Mouse (Mus musculus): ENCODE data around the gene Kcnip4.

Gene Kcnip4

DNA sequence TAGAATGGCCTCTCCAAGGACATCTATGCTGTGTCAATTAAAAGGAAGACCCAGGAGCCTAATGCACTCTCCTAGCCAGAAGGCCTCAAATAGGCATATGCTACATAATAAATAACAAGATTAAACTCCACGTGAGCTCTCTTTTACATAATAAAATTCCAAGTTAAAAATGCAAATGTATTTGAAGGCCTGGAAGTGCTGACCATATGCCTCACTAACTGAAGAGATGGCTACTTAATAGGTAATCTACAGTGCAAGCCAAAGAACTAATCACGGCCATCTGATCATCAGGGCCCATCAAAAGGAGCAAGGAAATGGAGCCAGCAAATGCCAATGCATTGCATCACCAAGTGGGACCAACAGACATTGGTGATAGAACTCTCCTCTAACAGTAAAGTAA, 277.6 kb downstream of the Kcnip4 start:
- DNase-seq (ENCODE audit: low spot score) = no peak

DNA sequence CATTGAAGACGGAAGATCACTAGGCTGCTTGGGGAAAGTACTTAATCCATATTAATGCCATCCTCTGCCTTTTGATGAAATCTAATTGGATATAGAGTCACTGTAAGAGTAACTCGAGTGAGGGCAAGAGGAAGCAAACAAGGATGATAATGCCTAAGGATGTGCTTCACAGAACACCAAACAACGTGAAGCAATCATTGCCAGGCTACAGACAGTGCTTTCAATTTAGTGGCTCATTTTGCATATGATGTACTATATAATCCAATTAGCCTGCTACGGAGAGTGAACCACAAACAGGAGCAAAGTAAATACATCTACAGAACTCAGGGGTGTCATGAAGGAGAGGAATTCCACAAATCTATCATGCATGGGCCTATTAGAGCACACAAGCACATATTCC, 280.3 kb downstream of the Kcnip4 start:
- DNase-seq (ENCODE audit: low spot score) = no peak

DNA sequence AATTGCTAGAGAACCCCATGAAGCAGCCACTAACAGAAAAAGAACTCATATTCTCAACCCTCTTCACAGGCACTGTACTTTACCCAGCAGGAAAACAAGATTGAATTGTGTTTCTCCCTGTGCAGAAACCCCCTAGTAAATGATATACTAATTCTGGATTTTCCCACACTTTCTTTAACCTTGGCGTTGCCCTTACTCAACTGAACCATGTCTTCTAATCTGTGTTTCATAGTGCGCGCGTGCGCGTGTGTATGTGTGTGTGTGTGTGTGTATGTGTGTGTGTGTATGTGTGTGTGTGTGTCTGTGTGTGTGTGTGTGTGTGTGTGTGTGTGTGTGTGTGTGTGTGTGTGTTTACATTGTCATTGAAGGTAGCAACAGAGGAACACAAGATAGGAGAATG, 283.0 kb downstream of the Kcnip4 start:
- no peak for DNase-seq (ENCODE audit: low spot score)

DNA sequence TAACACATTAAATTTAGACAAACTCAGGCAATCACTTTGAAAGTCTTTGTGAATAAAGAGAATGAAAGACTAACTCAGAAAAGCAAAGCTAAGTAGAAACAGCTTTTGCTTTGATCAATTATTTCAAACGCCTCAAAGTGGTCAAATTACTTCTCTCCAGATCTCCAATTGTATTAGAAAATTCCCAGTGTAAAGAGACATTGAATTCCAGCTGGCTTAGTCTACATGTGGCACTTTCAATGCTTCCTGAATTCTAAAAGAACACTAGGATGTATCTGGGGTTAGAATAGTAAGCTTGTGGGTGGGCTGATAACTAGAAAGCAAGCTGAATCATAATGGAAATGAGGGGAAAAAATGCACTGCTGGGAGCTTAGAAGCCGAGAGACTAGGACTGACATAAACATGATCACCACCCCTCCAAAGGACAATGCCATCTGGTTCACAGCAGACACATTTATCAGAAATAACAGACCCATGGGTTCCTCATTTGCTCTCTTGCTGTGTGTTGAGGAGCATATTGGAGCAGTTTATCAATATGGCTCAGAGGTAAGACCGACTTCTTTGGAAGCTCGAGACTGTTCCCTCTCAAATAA, 323.4 kb downstream of the Kcnip4 start:
- no peak for DNase-seq (ENCODE audit: low spot score)

DNA sequence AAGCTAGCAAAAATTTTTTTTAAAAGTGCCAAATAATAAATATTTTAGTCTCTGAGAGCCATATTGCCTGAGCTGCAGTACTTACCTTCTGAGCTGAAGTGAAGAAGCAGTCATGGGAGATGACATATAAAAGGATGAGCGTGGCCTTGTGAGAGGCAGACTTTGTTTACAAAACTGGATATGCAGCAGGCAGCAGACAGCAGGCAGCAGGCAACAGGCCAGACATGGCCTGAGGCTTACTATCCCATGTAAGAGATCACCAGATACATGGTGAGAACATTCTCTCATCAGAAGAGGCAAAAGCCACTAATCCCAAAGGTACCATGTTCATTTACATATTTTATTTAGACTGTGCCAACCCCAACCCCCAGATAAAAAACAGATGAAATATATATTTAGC, 336.5 kb downstream of the Kcnip4 start:
- DNase-seq (ENCODE audit: low spot score) = no peak

DNA sequence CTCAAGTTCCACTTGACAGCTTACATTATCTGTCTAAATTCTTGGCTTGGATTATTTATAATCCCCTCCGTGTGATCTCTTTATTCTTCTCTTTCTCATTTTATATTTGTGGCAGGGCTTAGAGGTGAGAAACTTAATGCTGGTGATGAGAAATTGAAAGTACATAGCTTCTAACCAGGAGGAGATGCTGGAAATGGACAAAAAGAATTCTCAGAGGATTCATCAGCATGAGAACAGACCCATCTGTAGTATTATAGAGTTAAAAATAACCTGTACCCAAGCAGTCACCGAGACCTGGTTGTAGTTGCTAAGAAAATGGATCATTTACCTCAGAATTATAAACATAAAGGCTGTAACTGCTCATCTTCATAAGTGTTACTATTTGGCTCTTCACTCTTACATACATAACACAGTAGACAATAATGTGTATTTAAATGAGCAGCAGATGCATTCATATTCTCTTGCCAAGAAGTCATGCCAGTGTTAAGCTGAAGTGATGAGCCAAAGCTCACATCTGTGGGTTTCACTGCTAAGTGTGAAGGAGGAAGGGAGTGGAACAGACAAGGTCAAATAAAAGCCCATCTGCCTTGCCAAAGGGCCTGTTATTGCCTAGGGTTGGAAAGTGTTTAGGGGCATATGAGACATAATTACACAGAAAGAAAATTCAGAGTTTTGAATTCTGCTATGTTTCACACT, 374.4 kb downstream of the Kcnip4 start:
- no peak for DNase-seq (ENCODE audit: low spot score)

DNA sequence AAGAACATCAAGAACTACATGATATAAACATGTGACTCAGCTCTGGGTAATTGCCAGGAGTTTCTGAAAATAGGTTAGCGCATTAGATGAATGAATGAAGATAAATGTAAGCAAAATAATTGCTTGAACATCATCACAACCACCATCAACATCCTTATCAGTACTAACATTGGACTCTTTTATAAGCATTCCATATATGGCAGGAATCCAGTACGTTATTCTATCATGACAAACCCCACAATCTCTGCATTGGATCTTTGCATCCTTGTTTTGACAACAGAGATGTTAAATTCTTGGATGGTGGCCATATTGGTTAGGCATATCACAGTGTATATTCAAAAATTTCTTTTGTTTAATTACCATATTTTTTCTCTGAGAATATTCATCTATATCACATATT, 375.0 kb downstream of the Kcnip4 start:
- no peak for DNase-seq (ENCODE audit: low spot score)

DNA sequence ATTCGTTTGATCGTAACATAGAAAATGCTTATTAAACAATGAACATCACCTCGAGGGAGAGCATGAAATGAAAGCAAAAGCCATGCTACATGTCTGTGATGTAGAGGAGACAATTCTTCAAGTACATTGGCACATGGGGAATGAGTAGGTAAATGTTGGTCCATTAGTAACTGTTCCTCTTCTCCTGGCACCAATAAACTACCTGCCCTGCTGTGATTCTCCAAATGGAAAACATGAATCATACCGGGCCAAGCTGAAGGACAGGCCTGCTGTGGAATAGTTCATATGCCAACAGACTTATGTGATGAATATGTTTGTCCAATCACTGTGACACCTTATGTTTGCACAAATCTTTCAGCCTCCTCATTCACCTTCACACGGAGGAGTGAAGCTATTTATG, 429.3 kb downstream of the Kcnip4 start:
- no peak for DNase-seq (ENCODE audit: low spot score)

DNA sequence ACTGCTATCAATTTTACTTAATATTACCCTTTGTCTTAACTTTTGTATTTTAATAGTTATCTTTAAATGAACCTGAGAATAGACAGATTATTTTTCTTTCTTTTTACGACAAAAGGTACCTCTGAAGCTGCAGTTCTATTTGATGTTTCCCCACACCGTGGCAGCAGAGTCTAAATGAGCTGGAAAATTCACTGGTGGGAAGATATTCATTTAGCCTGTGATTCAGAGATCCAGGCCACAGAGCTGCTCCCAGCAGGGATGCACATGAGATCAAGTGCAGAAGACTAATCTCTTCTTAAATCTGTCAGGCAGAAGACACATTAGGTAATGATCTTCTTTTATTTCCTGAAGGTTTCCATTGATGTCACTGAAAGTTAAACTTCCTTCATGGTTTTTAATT, 429.8 kb downstream of the Kcnip4 start:
- DNase-seq (ENCODE audit: low spot score) = no peak

DNA sequence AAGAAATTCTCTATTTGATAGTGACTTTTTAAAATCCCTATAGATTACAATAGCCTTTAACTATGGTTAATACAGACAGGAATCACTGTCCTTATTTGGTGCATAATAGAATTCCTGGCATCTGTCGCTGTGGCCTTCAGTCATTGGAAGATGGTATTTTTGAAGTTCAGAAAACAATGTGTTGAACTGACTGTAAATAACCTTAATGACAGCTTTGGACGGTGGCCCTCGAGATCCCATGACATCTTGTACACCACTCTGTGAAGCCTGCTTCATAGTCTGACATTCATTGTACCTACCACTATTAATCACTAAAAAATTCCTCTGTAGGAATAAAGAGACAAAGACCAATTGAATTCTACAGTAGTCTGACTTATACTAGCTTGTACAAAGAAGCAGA, 430.4 kb downstream of the Kcnip4 start:
- no peak for DNase-seq (ENCODE audit: low spot score)

DNA sequence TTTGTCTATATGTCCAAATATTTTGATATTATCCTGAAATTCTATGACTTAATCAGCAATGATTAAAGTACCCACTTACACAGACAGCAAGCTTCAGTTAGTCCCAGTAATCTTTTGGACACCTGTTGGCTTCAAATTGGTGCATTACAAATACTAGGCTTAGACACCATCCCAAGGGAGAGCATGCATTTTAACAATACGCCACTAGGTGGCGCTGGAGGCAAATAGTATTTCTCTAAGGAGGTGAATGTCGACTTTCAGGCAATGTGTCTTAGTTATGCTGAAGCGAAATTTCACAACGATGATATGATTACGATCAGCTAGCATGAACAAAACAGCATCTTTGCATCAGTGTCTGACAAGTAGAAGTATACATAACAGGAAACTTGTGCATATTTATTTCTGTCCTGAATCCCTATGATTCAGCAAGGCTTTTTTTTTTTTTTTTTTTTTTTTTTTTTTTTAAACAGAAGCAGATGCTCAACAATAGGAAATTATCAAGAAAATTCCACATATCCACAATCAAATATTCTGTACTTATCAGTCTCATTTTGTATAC, 434.5 kb downstream of the Kcnip4 start:
- DNase-seq (ENCODE audit: low spot score) = no peak

DNA sequence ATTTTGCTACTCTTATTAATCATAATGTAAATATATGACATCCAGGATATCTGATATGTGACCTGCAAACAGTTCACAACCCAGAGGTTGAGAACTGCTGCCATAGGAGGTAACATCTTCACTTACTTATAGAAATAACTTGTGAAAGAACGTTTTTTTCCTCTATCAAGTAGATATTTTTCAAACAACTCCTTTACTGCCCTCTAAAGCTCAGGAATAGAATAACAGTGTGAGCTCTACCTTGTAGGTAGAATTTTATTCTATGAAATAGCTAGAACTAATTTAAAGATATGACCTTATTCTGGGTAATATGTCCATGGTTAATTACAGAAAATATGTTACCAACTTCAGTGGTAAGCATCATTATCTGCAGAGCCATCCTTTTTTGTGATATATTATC, 459.1 kb downstream of the Kcnip4 start:
- DNase-seq (ENCODE audit: low spot score) = no peak

DNA sequence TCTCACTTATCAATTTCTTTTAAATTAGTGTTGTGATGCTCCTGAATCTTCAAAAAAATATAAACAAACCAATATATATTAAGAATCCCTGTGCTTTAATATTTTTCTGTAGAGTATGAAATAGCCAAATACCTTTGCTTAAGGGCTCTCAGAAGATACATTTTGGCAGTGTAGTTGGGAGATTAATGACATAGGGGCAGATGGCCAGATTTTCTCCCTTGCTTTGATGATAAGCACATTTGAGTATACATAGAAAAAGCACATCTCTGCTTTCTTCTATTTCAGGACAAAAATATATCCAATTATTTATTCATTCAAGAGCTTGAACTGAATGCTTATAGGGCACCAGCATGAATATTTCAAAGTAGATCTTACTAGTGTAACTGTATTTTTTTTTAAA, 465.8 kb downstream of the Kcnip4 start:
- DNase-seq (ENCODE audit: low spot score) = no peak

DNA sequence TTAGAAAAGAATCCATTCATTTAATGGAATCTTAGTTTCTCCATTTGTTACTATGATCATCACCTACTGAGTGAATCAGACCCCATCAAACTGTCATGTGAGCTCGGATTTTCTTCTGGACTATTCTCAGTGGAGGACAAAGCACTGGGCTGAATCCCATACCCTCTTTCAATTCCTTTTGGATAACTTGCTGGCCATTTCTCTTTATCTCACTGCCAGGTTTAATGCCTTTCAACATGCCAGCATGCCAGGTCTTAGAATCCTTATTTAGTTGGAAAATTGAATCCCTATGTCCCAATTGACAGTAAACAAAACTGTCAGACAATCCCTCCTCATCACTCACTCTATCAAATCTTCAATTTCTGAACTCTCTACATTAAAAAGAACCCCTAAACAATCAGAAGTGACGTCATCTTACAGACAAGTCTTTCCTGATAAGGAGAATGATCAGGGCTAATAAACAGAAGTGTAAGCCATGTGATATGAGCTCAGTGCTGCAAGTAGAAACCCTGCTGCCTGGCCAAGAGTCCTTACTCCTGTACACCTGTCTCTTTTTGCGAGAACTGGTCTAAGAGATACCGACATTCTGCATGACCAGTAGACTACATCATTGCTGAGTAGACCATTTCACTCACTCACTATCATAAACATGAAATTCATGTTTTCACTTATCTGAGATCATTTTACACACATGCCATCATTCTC, 466.9 kb downstream of the Kcnip4 start:
- no peak for DNase-seq (ENCODE audit: low spot score)

DNA sequence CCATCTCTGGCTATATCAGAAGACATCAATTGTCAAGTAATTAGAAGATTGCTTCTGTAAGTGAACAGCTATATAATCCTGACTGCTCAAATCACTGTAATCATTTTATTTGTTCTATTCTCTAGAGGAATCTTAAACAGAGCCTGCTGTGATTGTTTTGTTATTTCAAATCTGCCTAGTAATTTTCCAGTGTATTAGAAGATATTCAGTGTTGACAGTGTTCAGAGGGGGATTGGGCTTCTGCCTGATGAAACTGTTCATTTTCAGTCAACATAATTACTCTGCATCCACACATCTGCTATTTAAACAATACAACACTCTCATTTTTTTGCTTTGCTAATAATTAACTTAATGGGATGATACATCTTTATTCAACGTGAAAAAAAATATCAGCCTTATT, 476.7 kb downstream of the Kcnip4 start:
- no peak for DNase-seq (ENCODE audit: low spot score)

DNA sequence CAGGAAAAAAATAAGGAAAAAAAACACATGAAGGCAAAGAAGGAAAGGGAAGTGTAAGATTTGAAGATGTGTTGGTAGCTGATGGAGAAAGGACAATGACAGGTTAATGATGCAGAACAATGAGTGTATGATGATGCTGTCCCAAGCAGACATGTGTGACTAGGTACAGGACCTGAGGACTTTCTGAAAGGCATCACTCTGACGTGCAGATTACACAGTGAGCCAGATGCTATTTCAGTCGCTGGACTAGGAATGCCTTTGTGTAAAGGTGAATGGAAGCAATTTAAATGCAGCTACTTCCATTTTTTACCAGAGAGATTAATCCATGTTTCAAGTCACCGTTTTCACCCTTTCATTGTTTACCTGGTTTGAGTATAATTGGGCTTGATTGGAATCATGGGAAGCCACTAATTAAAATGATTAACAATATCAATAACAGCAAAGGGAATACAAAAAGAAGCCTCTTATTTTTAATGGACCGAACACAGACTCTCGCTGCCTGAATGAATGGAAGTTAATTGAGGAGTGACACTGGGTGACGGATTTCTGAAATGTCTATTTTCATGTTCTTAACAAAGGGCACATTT, 483.4 kb downstream of the Kcnip4 start:
- DNase-seq (ENCODE audit: low spot score) = no peak

DNA sequence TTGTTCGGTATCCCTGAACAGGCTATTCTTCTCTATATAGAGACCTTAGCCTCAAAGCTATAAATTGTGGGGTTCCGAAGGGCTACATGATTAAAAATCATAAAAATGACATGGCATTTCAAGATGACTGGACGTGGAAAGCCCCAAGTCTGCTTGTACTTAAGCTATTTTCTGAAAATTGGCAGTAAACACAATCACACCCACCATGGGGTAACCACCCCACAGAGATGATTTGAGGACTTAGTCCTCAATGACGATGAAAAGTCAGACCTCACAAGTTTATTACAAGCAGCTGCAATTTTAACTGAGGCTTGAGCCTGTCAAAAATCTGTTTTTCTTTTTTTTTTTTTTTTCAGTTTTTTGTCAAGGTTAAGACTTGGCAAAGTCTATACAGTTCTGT, 527.3 kb downstream of the Kcnip4 start:
- DNase-seq (ENCODE audit: low spot score) = no peak

DNA sequence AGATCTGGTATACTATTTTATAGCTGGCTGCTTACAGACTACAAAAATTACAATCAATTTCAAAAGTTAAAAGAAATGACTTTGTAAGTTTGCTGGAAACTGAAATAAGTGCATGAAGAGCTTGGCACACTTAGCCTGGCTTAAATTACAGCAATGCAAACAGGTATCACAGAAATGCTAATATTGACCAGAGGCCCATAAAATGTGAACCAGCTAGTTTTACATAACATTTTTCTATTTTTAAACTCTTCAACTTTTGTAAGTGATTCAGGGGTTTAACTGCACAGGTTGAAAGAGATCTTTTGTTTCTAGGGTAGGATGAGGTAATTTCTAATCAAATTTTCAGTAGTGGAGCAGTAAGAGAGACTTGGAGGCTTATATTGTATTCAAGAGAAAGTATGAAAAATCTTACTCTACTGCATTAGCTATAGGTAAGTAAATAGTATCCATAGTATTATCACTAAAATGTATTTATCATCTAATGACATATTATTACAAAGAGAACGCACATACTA, 535.5 kb downstream of the Kcnip4 start:
- no peak for DNase-seq (ENCODE audit: low spot score)

DNA sequence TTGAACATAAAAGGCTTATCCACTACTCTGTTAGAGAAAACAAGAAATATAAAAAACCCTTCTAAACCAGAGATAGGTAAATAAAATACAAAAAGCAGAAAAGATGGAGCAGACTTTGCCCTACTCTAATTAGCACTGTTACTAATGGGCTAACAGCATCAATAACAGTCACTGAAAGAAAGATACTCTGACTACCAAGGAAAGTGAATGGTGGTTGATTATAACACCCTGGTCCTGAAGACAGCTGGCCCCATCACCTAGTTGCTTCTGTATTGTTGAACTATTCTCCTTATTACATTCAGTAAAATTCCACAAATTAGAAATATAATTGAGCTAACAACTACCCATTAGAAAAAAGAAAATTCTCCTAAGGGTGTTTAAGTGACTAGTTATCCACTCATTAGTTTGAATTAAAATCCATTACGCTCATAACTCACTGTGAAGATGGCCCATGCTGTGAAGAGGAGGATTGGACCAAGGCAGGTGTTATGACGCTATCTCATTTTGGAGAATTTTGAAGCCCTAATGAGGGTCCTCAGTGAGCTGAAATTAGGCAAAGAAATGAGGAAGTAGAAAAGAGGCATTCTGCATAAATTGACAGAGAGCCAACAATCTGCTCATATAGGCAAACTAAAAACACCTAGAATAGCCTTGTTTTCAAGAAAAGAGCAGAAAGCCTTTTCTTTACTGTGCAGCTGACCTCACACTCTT, 582.2 kb downstream of the Kcnip4 start:
- DNase-seq (ENCODE audit: low spot score) = no peak

DNA sequence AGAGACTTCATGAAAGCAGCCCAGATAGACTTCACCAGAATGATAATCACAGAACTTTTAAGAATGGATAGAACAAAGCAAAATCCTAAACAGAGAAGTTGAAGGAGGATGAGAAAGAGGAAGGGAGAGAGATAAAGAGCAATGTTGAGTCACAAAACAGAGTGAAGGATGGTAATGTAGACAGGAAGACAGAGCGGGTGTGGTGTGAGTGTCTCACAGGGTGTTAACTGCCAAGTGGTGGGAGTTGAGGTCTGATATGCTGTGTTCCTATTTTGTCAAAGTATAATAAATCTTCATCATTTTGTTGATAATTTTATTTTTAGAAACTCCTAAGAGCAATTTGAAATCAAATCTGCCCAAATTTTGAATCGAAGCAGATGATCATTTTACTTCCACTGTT, 592.8 kb downstream of the Kcnip4 start:
- no peak for DNase-seq (ENCODE audit: low spot score)

DNA sequence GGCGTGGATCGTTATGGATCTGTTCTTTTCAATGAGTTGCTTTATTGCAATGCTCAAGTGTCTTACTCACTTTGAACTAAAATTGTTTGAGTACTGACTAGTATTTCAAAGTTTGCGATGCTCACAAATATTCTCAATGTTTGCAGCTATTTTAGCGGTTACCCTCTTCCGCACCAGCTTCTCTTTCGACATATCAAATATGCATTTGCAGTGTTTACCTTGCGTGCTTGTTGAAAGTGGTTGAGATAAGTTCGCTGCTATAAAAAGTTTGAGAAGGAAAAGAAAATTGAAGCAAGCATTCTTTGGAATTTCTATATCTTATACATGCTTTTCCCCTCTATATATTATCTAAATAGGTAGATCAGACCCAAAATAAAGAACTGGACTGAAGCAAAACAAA, 634.5 kb downstream of the Kcnip4 start:
- no peak for DNase-seq (ENCODE audit: low spot score)

All from spleen, adult 12 weeks (tissue).